Mouse (Mus musculus): Measurements from ENCODE around the gene Map1lc3b. TPM values are rescaled to one million over a fixed set of nuclear protein-coding genes. Genes with fewer than 3 reads are reported as not detected.

Gene Map1lc3b
- polyA plus RNA-seq, 1 experiment from 2014 or later: 205 TPM

DNA sequence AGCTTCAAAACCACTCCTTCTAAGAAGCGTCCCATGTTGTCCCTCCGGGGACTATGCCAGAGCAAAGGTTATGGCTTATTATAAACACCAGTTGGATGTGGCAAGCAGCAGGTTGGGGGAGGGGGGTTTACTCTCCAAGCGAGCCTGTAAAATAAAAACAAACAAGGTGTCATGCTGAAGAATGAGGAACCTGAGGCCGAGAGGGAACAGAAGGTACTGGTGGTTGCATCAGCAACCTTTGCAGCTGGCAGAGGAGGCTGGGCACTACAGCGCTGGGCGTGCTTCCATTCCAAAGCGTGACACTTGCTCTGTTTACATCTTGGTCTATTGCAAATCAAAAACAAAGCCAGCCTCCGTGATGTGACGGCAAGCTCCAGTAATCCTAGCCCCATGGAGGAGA lies 9.7 kb upstream of the Map1lc3b start:
- H3K4me1 ChIP-seq (ENCODE audit: control insufficient read depth, insufficient read depth, low read length): peaks cover 17% of the 10 kb centered on the region
- no peak overlapping the region for H3K9ac ChIP-seq (ENCODE audit: low read depth, low read length)
- no peak overlapping the region for H3K4me2 ChIP-seq (replicated peaks; ENCODE audit: low read depth, low read length)
- ATAC-seq (ENCODE audit: low FRiP score, low TSS enrichment): no peak
- H3K27me3 ChIP-seq (ENCODE audit: control insufficient read depth, insufficient read depth, low read length): no peaks in the 10 kb centered on the region
- H3K36me3 ChIP-seq (ENCODE audit: control insufficient read depth, insufficient read depth, low read length): no peaks in the 10 kb centered on the region
- no peak overlapping the region for H3K4me3 ChIP-seq (ENCODE audit: low read length)
- 21% methylated on average over 9 of the region's 9 CpGs for WGBS
- H3K9me3 ChIP-seq (ENCODE audit: control insufficient read depth, low read length): no peaks in the 10 kb centered on the region
- H3K27ac ChIP-seq (ENCODE audit: low read depth, low read length): no peak overlapping the region

DNA sequence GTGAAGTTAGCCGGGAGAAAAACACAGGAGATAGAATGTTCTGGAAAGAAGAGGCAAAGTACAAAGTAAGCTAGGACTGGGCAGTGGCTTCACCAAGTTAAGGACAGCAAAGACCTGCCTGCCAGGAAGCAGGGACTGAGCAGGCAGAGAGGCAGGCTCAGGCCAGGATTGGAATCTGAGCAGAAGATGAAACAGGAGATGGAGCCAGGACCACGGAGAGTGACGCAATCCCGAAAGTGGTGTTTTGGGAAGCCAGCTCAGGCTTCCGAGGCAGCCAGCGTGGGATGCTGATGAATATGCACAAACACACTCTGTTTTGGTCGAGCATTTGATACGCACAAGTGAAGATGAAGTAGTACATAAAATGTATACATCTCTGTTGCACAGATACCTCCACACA lies 6.5 kb upstream of the Map1lc3b start:
- peaks cover 4% of the 10 kb centered on the region; the same call in 1 of the 2 replicates for H3K4me1 ChIP-seq (ENCODE audit: control insufficient read depth, insufficient read depth, low read length)
- H3K4me2 ChIP-seq (replicated peaks; ENCODE audit: low read depth, low read length): no peak overlapping the region
- no peaks in the 10 kb centered on the region for H3K36me3 ChIP-seq (ENCODE audit: control insufficient read depth, insufficient read depth, low read length)
- H3K4me3 ChIP-seq (ENCODE audit: low read length): no peak overlapping the region
- ATAC-seq (ENCODE audit: low FRiP score, low TSS enrichment): no peak
- no peaks in the 10 kb centered on the region for H3K9me3 ChIP-seq (ENCODE audit: control insufficient read depth, low read length)
- no peaks in the 10 kb centered on the region for H3K27me3 ChIP-seq (ENCODE audit: control insufficient read depth, insufficient read depth, low read length)
- H3K9ac ChIP-seq (ENCODE audit: low read depth, low read length): no peak overlapping the region
- no peak overlapping the region for H3K27ac ChIP-seq (ENCODE audit: low read depth, low read length)
- WGBS: 51% methylated on average over 8 of the region's 8 CpGs

DNA sequence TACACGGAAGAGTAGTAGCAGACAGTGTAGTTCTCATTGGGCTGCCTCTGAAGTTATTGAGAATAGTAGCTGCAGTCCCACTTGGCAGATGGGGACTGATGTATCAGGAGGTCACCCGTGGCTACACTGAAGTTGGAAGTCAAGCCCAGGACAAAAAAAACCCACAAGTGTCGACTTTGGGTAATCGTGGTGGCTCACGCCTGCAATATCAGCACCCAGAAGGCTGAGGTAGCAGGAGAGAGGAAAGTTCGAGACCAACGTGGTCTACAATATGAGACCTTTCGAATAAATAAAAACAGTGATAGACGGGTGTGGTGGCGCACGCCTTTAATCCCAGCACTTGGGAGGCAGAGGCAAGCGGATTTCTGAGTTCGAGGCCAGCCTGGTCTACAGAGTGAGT lies 5.4 kb upstream of the Map1lc3b start:
- Histone ChIP-seq H3K4me2 (replicated peaks; ENCODE audit: low read depth, low read length) (peak overlapping the region; percentile 56), H3K4me3 (ENCODE audit: low read length) (peak overlapping the region; percentile 54), H3K27me3 (ENCODE audit: control insufficient read depth, insufficient read depth, low read length) (no peaks in the 10 kb centered on the region), H3K36me3 (ENCODE audit: control insufficient read depth, insufficient read depth, low read length) (no peaks in the 10 kb centered on the region), H3K4me1 (ENCODE audit: control insufficient read depth, insufficient read depth, low read length) (peaks cover 6% of the 10 kb centered on the region; the same call in 1 of the 2 replicates), H3K27ac (ENCODE audit: low read depth, low read length) (no peak overlapping the region), H3K9ac (ENCODE audit: low read depth, low read length) (peak overlapping the region; percentile 56; the same call in 1 of the 2 replicates), H3K9me3 (ENCODE audit: control insufficient read depth, low read length) (no peaks in the 10 kb centered on the region)
- ATAC-seq (ENCODE audit: low FRiP score, low TSS enrichment): no peak
- WGBS: 47% methylated on average over 13 of the region's 13 CpGs

DNA sequence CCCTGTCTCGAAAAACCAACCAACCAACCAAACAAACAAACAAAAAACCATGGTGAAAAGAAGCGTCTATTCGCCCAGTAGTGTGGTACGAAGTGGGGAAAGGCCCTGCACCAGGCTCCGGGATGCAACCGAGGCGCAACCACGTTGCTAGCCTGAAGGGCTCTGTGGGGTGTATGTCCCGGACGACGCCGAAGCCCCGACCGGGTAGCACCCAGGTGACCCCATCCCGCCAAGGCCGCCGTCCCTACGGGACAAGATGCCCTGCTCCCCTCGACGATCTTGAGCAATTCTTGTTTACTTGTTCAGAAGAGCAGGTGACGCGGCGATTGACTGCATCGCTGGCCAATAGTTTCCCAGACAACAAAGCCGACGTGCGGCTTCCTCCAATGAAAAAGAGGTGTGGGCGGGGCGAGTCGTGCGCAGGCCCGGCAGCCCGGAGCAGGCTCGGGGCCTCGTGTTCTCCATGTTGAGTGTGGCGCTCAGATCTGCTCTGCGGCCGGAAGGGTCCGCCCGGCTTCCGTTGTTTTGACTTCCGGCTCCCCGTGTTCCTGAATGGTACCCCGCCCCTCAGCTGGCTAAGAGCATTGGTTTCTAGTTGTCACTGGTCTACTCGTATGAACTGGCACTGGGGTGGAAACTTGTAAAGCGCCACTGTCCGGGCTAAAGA lies 4.9 kb upstream of the Map1lc3b start:
- Histone ChIP-seq H3K4me1 (ENCODE audit: control insufficient read depth, insufficient read depth, low read length) (peaks cover 6% of the 10 kb centered on the region; the same call in 1 of the 2 replicates), H3K9me3 (ENCODE audit: control insufficient read depth, low read length) (no peaks in the 10 kb centered on the region), H3K36me3 (ENCODE audit: control insufficient read depth, insufficient read depth, low read length) (no peaks in the 10 kb centered on the region), H3K9ac (ENCODE audit: low read depth, low read length) (peak overlapping the region; percentile 56), H3K4me2 (replicated peaks; ENCODE audit: low read depth, low read length) (peak overlapping the region; percentile 56), H3K4me3 (ENCODE audit: low read length) (peak overlapping the region; percentile 54), H3K27me3 (ENCODE audit: control insufficient read depth, insufficient read depth, low read length) (no peaks in the 10 kb centered on the region), H3K27ac (ENCODE audit: low read depth, low read length) (no peak overlapping the region)
- whole genome bisulfite sequencing: under 1% methylated on average over 47 of the region's 47 CpGs
- peak; percentile 94 for ATAC-seq (ENCODE audit: low FRiP score, low TSS enrichment)

DNA sequence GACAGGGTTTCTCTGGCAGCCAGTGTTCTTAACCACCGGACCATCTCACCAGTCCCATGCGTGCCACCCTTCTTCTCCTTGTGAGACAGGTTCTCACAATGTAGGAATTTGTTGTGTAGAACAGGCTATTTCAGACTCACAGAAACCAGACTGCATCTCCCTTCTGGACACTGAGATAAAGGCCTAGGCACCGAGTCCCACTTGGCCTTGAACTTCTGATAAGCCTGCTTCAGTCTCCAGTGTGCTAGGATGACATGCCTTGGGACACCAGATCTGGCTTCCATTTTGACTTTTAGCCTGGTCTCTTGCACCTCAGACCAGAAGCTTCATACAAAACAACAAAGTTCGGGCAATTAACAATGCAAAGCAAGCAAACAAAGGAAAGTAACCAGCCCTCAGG lies 1.4 kb upstream of the Map1lc3b start:
- no peak overlapping the region for H3K27ac ChIP-seq (ENCODE audit: low read depth, low read length)
- peaks cover 5% of the 10 kb centered on the region; the same call in 1 of the 2 replicates for H3K36me3 ChIP-seq (ENCODE audit: control insufficient read depth, insufficient read depth, low read length)
- 90% methylated on average over 4 of the region's 4 CpGs for WGBS
- no peak for ATAC-seq (ENCODE audit: low FRiP score, low TSS enrichment)
- H3K4me3 ChIP-seq (ENCODE audit: low read length): no peak overlapping the region
- no peaks in the 10 kb centered on the region for H3K27me3 ChIP-seq (ENCODE audit: control insufficient read depth, insufficient read depth, low read length)
- peaks cover 13% of the 10 kb centered on the region for H3K4me1 ChIP-seq (ENCODE audit: control insufficient read depth, insufficient read depth, low read length)
- no peak overlapping the region for H3K4me2 ChIP-seq (replicated peaks; ENCODE audit: low read depth, low read length)
- no peaks in the 10 kb centered on the region for H3K9me3 ChIP-seq (ENCODE audit: control insufficient read depth, low read length)
- H3K9ac ChIP-seq (ENCODE audit: low read depth, low read length): no peak overlapping the region

DNA sequence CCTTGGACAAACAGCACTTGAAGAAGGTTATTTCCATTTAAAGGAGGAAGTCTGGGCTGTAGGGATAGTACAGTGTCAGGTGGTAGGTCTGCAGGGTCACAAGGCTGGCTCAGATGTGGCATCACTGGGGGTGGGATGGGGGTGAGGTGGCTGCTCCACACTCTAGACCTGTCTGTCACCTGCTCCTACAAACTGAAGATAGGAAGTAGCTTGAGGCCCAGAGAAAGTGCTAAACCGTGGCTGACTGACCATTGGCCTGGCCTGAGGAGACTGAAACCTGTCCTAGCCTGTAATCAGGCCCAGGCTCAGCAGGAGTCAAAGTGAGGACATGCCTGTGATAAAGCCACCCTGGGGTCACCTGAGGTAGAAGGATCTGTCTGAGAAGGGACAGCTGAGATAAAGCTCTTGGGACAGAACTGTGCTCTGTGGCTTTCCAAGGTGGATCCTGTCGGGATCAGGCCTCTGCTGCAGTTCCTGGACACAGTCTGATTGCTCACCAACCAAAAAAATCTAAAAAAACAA lies 895 bp upstream of the Map1lc3b start:
- Histone ChIP-seq H3K4me1 (ENCODE audit: control insufficient read depth, insufficient read depth, low read length) (peaks cover 13% of the 10 kb centered on the region), H3K36me3 (ENCODE audit: control insufficient read depth, insufficient read depth, low read length) (peaks cover 10% of the 10 kb centered on the region), H3K9ac (ENCODE audit: low read depth, low read length) (no peak overlapping the region), H3K27ac (ENCODE audit: low read depth, low read length) (no peak overlapping the region), H3K27me3 (ENCODE audit: control insufficient read depth, insufficient read depth, low read length) (no peaks in the 10 kb centered on the region), H3K4me3 (ENCODE audit: low read length) (no peak overlapping the region), H3K4me2 (replicated peaks; ENCODE audit: low read depth, low read length) (peak overlapping the region; percentile 93), H3K9me3 (ENCODE audit: control insufficient read depth, low read length) (no peaks in the 10 kb centered on the region)
- WGBS: 46% methylated on average over 2 of the region's 2 CpGs
- no peak for ATAC-seq (ENCODE audit: low FRiP score, low TSS enrichment)

DNA sequence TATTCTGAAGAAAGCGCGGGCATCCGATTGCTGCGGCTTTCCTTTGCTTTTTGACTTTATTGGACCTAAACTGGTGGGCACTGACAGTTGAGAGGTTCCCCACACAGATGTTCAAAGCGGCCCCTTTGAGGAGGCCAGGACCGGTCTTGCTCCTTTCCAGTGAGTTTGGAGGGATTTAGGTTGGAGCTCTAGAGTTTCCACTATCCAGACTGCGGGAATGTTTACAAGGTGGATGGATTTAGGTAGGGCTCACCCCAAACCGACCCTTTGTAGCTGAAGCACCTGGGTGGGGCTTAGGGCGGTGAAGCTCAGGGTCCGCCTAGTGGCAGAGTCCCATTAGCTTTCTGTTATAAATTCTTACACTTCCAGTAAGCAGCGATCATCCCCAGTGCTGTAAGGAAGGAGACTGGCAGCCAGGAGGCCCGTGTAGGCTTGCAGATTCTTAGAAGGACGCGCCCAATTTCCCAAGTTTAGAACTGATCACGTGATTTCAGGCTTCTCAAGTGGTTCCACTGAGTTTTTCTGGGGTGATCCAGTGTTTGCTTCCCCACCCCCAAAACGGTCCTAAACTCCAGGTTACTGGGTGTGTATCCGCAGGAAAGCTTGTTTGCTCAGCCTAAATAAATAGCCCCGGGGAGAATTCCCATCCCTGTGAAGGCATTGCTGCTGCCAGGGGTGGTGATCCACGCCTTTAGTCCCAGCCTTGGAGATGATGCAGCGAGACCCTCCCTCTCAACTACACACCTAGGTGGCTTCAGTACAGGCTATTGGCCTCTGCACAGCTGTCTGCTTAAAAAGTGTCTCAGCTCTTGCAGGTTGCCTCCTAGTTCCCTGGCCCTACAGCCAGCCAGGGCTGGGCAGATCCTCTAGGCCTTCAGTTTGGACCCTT lies 1.3 kb downstream of the Map1lc3b start:
- Histone ChIP-seq H3K4me3 (ENCODE audit: low read length) (peak overlapping the region; percentile 73), H3K4me1 (ENCODE audit: control insufficient read depth, insufficient read depth, low read length) (peaks cover 13% of the 10 kb centered on the region), H3K4me2 (replicated peaks; ENCODE audit: low read depth, low read length) (peak overlapping the region; percentile 93), H3K36me3 (ENCODE audit: control insufficient read depth, insufficient read depth, low read length) (peaks cover 23% of the 10 kb centered on the region), H3K9ac (ENCODE audit: low read depth, low read length) (peak overlapping the region; percentile 62), H3K27ac (ENCODE audit: low read depth, low read length) (no peak overlapping the region), H3K9me3 (ENCODE audit: control insufficient read depth, low read length) (no peaks in the 10 kb centered on the region), H3K27me3 (ENCODE audit: control insufficient read depth, insufficient read depth, low read length) (no peaks in the 10 kb centered on the region)
- no peak for ATAC-seq (ENCODE audit: low FRiP score, low TSS enrichment)
- 14% methylated on average over 20 of the region's 20 CpGs for WGBS

DNA sequence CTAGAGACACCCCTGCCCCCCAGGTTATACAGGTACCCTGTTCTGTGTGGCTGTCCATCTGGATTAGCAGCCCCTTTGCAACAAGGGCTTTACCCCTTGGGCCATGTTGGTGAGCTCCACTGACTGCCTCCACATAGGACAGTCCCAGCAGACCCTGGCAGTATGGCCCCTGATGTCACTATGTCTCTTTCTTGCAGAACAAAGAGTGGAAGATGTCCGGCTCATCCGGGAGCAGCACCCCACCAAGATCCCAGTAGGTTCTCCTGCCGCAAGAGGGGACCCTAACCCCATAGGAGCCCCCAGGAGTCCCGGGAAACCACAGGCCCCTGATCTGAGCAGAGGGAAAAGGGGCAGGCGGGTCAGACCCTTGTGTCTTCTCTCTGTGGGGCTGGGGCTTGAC lies 3.1 kb downstream of the Map1lc3b start:
- WGBS: 90% methylated on average over 5 of the region's 5 CpGs

DNA sequence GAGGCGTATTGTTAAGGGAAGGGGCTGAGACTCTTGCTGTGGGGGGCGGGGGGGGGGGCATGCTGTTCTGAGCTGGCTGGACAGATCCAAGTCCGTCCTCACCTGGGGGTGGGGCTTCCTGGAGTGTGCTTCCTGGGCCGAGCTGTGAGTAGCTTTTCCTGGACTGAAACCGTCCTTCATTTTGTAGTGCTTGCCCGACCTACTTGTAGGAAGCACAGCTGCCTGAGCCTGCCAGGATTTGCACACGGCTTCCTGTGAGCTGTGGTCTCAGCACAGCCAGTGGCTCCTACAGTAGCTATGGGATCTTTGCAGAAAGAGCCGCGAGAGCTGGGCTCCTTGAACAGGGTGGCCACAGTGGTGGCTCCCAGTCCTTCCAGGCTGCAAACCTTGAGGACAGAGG lies 3.8 kb downstream of the Map1lc3b start:
- no peak overlapping the region for H3K9ac ChIP-seq (ENCODE audit: low read depth, low read length)
- ATAC-seq (ENCODE audit: low FRiP score, low TSS enrichment): no peak
- H3K4me2 ChIP-seq (replicated peaks; ENCODE audit: low read depth, low read length): no peak overlapping the region
- no peak overlapping the region for H3K4me3 ChIP-seq (ENCODE audit: low read length)
- WGBS: 84% methylated on average over 9 of the region's 9 CpGs
- H3K9me3 ChIP-seq (ENCODE audit: control insufficient read depth, low read length): no peaks in the 10 kb centered on the region
- H3K27ac ChIP-seq (ENCODE audit: low read depth, low read length): no peak overlapping the region
- peaks cover 39% of the 10 kb centered on the region for H3K36me3 ChIP-seq (ENCODE audit: control insufficient read depth, insufficient read depth, low read length)
- H3K27me3 ChIP-seq (ENCODE audit: control insufficient read depth, insufficient read depth, low read length): no peaks in the 10 kb centered on the region
- peaks cover 13% of the 10 kb centered on the region for H3K4me1 ChIP-seq (ENCODE audit: control insufficient read depth, insufficient read depth, low read length)

More for the DNA sequence above, 3.1 kb downstream of the Map1lc3b start:
- Histone ChIP-seq H3K9me3 (ENCODE audit: control insufficient read depth, low read length) (no peaks in the 10 kb centered on the region), H3K4me3 (ENCODE audit: low read length) (no peak overlapping the region), H3K27ac (ENCODE audit: low read depth, low read length) (no peak overlapping the region), H3K4me1 (ENCODE audit: control insufficient read depth, insufficient read depth, low read length) (peaks cover 13% of the 10 kb centered on the region), H3K36me3 (ENCODE audit: control insufficient read depth, insufficient read depth, low read length) (peaks cover 38% of the 10 kb centered on the region), H3K27me3 (ENCODE audit: control insufficient read depth, insufficient read depth, low read length) (no peaks in the 10 kb centered on the region), H3K4me2 (replicated peaks; ENCODE audit: low read depth, low read length) (no peak overlapping the region), H3K9ac (ENCODE audit: low read depth, low read length) (no peak overlapping the region)
- ATAC-seq (ENCODE audit: low FRiP score, low TSS enrichment): no peak

All from kidney, embryonic 14.5 days (tissue).